Mouse (Mus musculus): Measurements from ENCODE around the gene Lrp1.

The Lrp1 gene

GRCm38 (mm10) chr10:127652906-127653638, 32.1 kb upstream of the Lrp1 start:
- in situ Hi-C loops (cut with MboI; ENCODE audit: low sequenced_read_pairs) = no loop called here

GRCm38 (mm10) chr10:127645791-127646190, 24.8 kb upstream of the Lrp1 start:
- in situ Hi-C loops (cut with MboI; ENCODE audit: low sequenced_read_pairs) = no loop called here

- in situ Hi-C loops (cut with MboI; ENCODE audit: low sequenced_read_pairs) = no loop called here
Observed at GRCm38 (mm10) chr10:127643553-127644238, 22.7 kb upstream of the Lrp1 start.

DNA sequence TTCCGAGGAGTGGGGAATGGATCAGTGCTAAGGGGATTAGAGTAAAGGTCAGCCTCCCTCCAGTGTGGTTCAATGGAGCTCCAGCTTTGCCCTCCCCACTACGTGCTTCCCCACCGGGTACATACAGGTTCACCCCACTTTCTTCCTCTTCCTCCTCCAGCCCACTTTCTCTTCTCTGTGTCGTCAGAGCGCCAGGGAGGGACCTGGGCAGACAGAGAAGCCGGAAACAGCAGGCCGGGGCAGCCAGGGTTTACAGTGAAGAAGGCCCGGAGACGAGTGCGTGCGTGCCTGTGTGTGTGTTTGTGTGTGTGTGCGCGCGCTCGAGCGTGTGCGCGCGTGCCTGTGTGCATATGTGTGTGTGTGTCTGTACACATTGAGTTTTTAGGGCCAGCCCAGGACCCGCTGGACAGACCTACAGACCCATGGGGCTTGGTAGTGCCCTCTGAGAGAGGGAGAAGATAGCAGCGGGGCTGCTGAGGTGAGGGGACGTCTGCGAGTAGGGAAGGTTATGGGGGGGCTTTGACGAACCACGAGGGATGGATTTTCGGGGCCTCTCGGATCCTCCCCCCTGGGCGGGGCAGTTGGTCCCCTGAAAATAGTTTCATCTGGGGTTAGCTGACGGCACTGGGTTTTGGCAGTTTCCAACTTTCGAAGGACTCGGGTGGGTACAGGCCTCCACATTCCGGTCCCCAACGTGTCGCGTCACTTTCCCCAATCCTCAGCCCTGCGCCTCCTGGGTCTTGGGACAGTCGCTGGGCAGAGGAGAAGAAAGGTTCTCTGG, 22.0 kb upstream of the Lrp1 start, which contains the start of gene Stat6:
Gene Stat6, plus strand, starts transcription at position 215 of the 781 bp plus-strand sequence.
- in situ Hi-C loops (cut with MboI; ENCODE audit: low sequenced_read_pairs) = no loop called here

GRCm38 (mm10) chr10:127641861-127642771, 21.2 kb upstream of the Lrp1 start:
- in situ Hi-C loops (cut with MboI; ENCODE audit: low sequenced_read_pairs) = no loop called here

DNA sequence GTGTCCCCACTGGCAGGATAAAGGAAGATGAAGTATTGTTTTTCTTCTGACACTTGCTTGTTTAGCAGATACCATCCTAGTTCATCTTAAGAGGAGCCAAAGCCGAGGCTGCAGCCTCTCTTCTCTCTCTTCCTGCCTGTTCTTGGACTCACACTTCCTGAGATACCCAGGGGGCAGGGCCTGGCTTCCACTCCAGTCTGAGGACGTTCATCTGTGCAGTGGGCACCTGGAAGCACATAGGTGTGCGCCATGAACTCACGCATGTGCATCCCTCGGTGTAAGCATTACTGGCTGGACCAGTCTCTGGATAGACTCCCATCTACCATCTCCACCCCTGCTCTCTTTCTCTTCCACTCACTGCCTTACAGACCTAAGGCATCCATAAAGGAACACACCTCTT, 19.5 kb upstream of the Lrp1 start:
- in situ Hi-C loops (cut with MboI; ENCODE audit: low sequenced_read_pairs) = no loop called here

- in situ Hi-C loops (cut with MboI; ENCODE audit: low sequenced_read_pairs) = loop anchor here (10.0 kb wide), 1 partner anchor 58 kb away; no protein-coding TSS in a partner anchor
Observed at GRCm38 (mm10) chr10:127632668-127633271, 11.8 kb upstream of the Lrp1 start.

- in situ Hi-C loops (cut with MboI; ENCODE audit: low sequenced_read_pairs) = loop anchor here (10.0 kb wide), 1 partner anchor 57 kb away; no protein-coding TSS in a partner anchor
Observed at GRCm38 (mm10) chr10:127631261-127632214, 10.6 kb upstream of the Lrp1 start.

- in situ Hi-C loops (cut with MboI; ENCODE audit: low sequenced_read_pairs) = no loop called here
Observed at GRCm38 (mm10) chr10:127626433-127626832, 5.5 kb upstream of the Lrp1 start.

GRCm38 (mm10) chr10:127623439-127624216, 2.7 kb upstream of the Lrp1 start:
- in situ Hi-C loops (cut with MboI; ENCODE audit: low sequenced_read_pairs) = no loop called here

DNA sequence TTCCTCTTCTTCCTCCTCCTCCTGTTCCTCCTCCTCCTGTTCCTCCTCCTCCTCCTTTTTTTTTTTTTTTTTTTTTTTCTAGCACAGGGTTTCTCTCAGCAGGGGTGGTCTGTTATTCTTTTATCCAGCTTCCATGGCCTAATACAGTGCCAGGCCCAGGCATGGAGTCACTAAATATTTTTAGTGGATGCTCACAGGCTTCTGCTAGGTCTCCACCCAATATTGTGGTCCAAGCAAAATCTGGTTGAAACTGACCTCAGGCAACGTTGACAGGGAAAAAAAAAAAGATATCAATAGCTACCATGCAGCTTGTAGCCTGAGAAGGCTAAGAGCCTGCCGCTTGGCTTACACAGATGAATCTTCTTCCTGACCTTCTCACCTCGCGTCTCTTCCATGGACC, 1.7 kb upstream of the Lrp1 start:
- in situ Hi-C loops (cut with MboI; ENCODE audit: low sequenced_read_pairs) = no loop called here

DNA sequence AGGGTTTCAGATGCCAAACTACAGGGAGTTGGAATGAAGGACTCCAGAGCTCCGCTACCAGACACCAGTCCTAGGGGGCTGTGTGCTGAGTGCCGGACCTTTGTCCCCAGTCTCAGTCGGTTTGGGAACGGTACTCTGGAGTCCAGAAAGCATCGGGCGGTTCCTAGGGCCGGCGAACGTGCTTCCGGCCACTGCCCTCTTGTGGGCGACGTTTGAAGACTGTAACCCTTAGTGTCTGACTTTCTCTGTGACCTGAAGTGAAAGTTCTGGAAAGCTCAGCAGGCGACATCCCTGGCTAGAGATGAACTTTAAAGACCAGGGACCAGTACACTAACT, 1.1 kb upstream of the Lrp1 start:
- in situ Hi-C loops (cut with MboI; ENCODE audit: low sequenced_read_pairs) = no loop called here

GRCm38 (mm10) chr10:127621191-127622056, 476 bp upstream of the Lrp1 start:
- in situ Hi-C loops (cut with MboI; ENCODE audit: low sequenced_read_pairs) = no loop called here

DNA sequence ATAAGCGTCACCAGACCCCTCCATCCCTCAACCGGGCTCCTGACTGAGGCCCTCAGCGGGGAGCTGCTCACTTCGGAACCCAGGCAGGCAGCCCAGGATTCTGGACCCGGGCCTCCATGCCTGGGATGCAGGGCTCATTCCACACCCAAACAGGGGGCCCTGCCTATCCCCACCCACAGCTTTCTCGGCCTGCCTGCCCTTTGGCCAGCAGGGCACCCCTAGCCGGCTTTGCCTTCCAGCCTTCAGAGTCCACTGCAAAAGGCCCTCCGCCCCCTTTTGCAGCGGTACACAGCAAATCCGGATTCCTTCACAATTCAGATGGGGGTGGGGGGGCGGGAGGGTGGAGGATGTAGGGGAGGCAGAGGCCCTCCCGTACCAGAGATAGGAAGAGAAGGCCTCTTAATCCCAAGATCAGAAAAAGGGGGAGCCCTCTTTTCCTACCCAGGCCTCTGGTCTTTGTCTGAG, 975 bp downstream of the Lrp1 start:
- in situ Hi-C loops (cut with MboI; ENCODE audit: low sequenced_read_pairs) = no loop called here

DNA sequence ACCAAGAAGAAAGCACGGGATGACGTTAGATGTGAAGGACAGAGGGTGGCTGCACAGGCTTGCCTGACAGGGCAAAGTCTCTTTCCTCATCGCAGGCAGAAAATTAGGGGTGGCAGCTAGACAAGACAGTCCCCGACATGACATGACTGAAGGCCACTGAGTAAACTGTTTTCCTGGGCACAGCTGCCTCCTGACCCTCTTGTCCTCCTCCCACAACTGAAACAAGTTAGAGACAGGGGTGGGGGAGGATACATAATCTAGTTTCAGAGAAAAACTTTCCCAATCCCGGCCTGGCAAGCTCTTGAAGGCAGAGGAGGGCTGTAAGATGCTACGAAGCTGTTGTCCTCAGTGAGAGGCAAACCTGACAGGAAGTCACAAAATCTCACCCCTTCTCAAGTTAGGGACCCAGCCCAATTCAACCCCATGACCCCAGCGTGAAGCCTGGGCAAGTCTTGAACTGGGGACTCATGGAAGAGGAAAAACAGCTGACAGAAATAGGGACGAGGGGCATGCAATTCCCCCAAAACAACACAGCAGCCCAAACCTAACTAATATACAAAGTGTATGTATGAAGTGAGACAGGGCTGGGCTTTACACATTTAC, 1.7 kb downstream of the Lrp1 start:
- in situ Hi-C loops (cut with MboI; ENCODE audit: low sequenced_read_pairs) = no loop called here

GRCm38 (mm10) chr10:127618173-127618572, 2.8 kb downstream of the Lrp1 start:
- in situ Hi-C loops (cut with MboI; ENCODE audit: low sequenced_read_pairs) = no loop called here

- in situ Hi-C loops (cut with MboI; ENCODE audit: low sequenced_read_pairs) = no loop called here
Observed at GRCm38 (mm10) chr10:127617294-127617693, 3.7 kb downstream of the Lrp1 start.

All from CH12F3 (cell line).